Mouse (Mus musculus): ENCODE measurements around the gene Acadsb. TPM values are rescaled to one million over a fixed set of nuclear protein-coding genes. Genes with fewer than 3 reads are reported as not detected.

The Acadsb gene
- polyA plus RNA-seq (2015; fragmentation: Nextera tagmentation; extraction: Ambion mirVana), result 54.5 and 59.1 TPM in 2 replicates

- ATAC-seq (ENCODE audit: low FRiP score, low TSS enrichment) (peak; percentile 99), DNase-seq (ENCODE audit: low spot score) (peak; percentile 99)
- Histone ChIP-seq H3K36me3 (ENCODE audit: control insufficient read depth, insufficient read depth, low read length) (no peaks in the 10 kb centered on the region), H3K9ac (ENCODE audit: low read length) (peak within 1 kb of the TSS; percentile 95), H3K4me3 (ENCODE audit: low read depth, low read length) (peak within 1 kb of the TSS; percentile 95), H3K4me1 (replicated peaks; ENCODE audit: control insufficient read depth, insufficient read depth) (peaks cover 3% of the 10 kb centered on the region; the same call in 1 of the 2 replicates), H3K9me3 (ENCODE audit: control insufficient read depth, low read length) (no peaks in the 10 kb centered on the region), H3K4me2 (replicated peaks; ENCODE audit: low read depth) (peak within 1 kb of the TSS; percentile 86), H3K27ac (replicated peaks) (peak within 1 kb of the TSS; percentile 92), H3K27me3 (ENCODE audit: control insufficient read depth, insufficient read depth, low read length) (no peaks in the 10 kb centered on the region)
- under 1% methylated on average over 42 of the region's 42 CpGs for WGBS
- TF ChIP-seq CTCF (IDR thresholded peaks at IDR 0.05; ENCODE audit: low read depth) (no peak), EP300 (optimal IDR thresholded peaks at IDR 0.05) (peak; percentile 97)
Measured at GRCm38 (mm10) chr7:131410416-131411058, at the start of gene Acadsb, which contains the start of gene Ikzf5. Gene Acadsb (plus strand): TSS chr7:131410601. Gene Ikzf5 (minus strand): TSS chr7:131410521.

GRCm38 (mm10) chr7:131362269-131362614 is 48.2 kb upstream of the Acadsb start:
- Histone ChIP-seq H3K9ac (ENCODE audit: low read length) (peak overlapping the region; percentile 90), H3K4me1 (replicated peaks; ENCODE audit: control insufficient read depth, insufficient read depth) (no peaks in the 10 kb centered on the region), H3K4me3 (ENCODE audit: low read depth, low read length) (peak overlapping the region; percentile 88), H3K27me3 (ENCODE audit: control insufficient read depth, insufficient read depth, low read length) (no peaks in the 10 kb centered on the region), H3K9me3 (ENCODE audit: control insufficient read depth, low read length) (no peaks in the 10 kb centered on the region), H3K27ac (replicated peaks) (peak overlapping the region; percentile 86), H3K4me2 (replicated peaks; ENCODE audit: low read depth) (peak overlapping the region; percentile 93), H3K36me3 (ENCODE audit: control insufficient read depth, insufficient read depth, low read length) (0 out of 2 replicates have a peak, but pooled peaks cover 4% of the 10 kb centered on the region)
- DNase-seq (ENCODE audit: low spot score) (no peak), ATAC-seq (ENCODE audit: low FRiP score, low TSS enrichment) (peak; percentile 75)
- under 1% methylated on average over 33 of the region's 35 CpGs for WGBS
- TF ChIP-seq CTCF (IDR thresholded peaks at IDR 0.05; ENCODE audit: low read depth), result no peak
- TF ChIP-seq EP300 (optimal IDR thresholded peaks at IDR 0.05), result no peak

- Histone ChIP-seq H3K27me3 (ENCODE audit: control insufficient read depth, insufficient read depth, low read length) (no peaks in the 10 kb centered on the region), H3K4me2 (replicated peaks; ENCODE audit: low read depth) (peak within 1 kb of the TSS; percentile 93), H3K36me3 (ENCODE audit: control insufficient read depth, insufficient read depth, low read length) (0 out of 2 replicates have a peak, but pooled peaks cover 2% of the 10 kb centered on the region), H3K4me1 (replicated peaks; ENCODE audit: control insufficient read depth, insufficient read depth) (no peaks in the 10 kb centered on the region), H3K9ac (ENCODE audit: low read length) (peak within 1 kb of the TSS; percentile 90), H3K27ac (replicated peaks) (peak within 1 kb of the TSS; percentile 90), H3K4me3 (ENCODE audit: low read depth, low read length) (peak within 1 kb of the TSS; percentile 88), H3K9me3 (ENCODE audit: control insufficient read depth, low read length) (no peaks in the 10 kb centered on the region)
- DNase-seq (ENCODE audit: low spot score) (peak; percentile 96), ATAC-seq (ENCODE audit: low FRiP score, low TSS enrichment) (peak; percentile 97)
- under 1% methylated on average over 55 of the region's 55 CpGs for WGBS
- TF ChIP-seq CTCF (IDR thresholded peaks at IDR 0.05; ENCODE audit: low read depth) (peak; percentile 9; the same call in 1 of the 2 replicates), EP300 (optimal IDR thresholded peaks at IDR 0.05) (no peak)
Measured at GRCm38 (mm10) chr7:131362615-131363300, 47.6 kb upstream of the Acadsb start, which contains the start of gene 2310057M21Rik. Gene 2310057M21Rik (minus strand): TSS chr7:131362759.

GRCm38 (mm10) chr7:131364131-131364530 is 46.3 kb upstream of the Acadsb start:
- Histone ChIP-seq H3K4me2 (replicated peaks; ENCODE audit: low read depth) (no peak overlapping the region), H3K27me3 (ENCODE audit: control insufficient read depth, insufficient read depth, low read length) (no peaks in the 10 kb centered on the region), H3K36me3 (ENCODE audit: control insufficient read depth, insufficient read depth, low read length) (no peaks in the 10 kb centered on the region), H3K4me1 (replicated peaks; ENCODE audit: control insufficient read depth, insufficient read depth) (no peaks in the 10 kb centered on the region), H3K27ac (replicated peaks) (no peak overlapping the region; the same call in 1 of the 2 replicates), H3K9me3 (ENCODE audit: control insufficient read depth, low read length) (no peaks in the 10 kb centered on the region), H3K4me3 (ENCODE audit: low read depth, low read length) (no peak overlapping the region), H3K9ac (ENCODE audit: low read length) (no peak overlapping the region)
- ATAC-seq (ENCODE audit: low FRiP score, low TSS enrichment) (no peak; the same call in 1 of the 2 replicates), DNase-seq (ENCODE audit: low spot score) (peak; percentile 18)
- WGBS, result 71% methylated on average over 8 of the region's 8 CpGs
- TF ChIP-seq EP300 (optimal IDR thresholded peaks at IDR 0.05) (no peak), CTCF (IDR thresholded peaks at IDR 0.05; ENCODE audit: low read depth) (no peak)

DNA sequence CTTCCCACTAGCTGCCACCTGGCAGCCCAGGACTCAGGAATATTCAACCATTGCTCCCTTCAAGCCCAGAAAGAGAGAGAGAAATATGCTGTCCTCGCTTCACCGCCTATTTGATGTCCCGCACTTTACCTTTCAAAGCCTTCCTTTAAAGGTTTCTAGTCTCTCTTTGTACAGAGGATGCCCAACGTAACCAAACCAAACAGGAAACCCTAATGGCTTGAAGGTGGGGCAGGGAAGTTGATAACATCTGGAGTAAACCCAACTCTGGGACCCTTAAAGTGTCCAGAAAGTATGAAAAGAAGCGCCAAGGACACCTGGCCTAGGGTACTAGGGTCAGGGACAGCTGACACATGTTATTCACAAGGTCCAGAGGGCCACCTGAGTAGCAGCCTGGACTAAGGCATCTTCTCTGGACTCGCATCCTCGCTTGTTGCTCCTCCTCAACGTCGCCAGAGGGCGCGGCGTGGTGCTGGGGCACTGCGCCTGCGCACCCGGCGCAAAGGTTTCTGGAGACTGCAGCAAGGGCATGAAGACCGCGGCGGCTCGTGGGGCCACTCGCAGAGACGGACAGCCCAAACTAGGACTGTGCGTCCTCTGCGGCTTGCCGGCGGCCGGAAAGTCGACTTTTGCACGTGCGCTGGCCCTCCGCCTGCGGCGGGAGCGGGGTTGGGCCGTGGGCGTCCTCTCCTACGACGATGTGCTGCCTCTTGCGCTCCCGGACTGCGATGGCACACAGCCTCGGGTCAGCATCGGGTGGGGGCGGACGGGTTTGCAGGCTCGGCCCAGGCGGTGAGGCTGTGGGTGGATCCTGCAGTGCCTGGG is 39.5 kb upstream of the Acadsb start, which contains the start of gene Pstk:
Gene Pstk (plus strand): TSS at position 494 of the 822 bp plus-strand sequence.
- H3K27ac ChIP-seq (replicated peaks), result peak within 1 kb of the TSS; percentile 96
- DNase-seq (ENCODE audit: low spot score) (peak; percentile 89), ATAC-seq (ENCODE audit: low FRiP score, low TSS enrichment) (peak; percentile 96)
- H3K4me3 ChIP-seq (ENCODE audit: low read depth, low read length), result peak within 1 kb of the TSS; percentile 67
- WGBS, result 4% methylated on average over 46 of the region's 47 CpGs
- H3K9ac ChIP-seq (ENCODE audit: low read length), result peak within 1 kb of the TSS; percentile 81
- H3K9me3 ChIP-seq (ENCODE audit: control insufficient read depth, low read length), result no peaks in the 10 kb centered on the region
- peak within 1 kb of the TSS; percentile 76 for H3K4me2 ChIP-seq (replicated peaks; ENCODE audit: low read depth)
- H3K4me1 ChIP-seq (replicated peaks; ENCODE audit: control insufficient read depth, insufficient read depth), result no peaks in the 10 kb centered on the region
- no peaks in the 10 kb centered on the region for H3K27me3 ChIP-seq (ENCODE audit: control insufficient read depth, insufficient read depth, low read length)
- no peaks in the 10 kb centered on the region for H3K36me3 ChIP-seq (ENCODE audit: control insufficient read depth, insufficient read depth, low read length)
- TF ChIP-seq EP300 (optimal IDR thresholded peaks at IDR 0.05), result no peak
- TF ChIP-seq CTCF (IDR thresholded peaks at IDR 0.05; ENCODE audit: low read depth), result peak; percentile 89
